Mouse (Mus musculus) G1E (cell line): ENCODE results near the gene Fam169b. TPM values are rescaled to one million over a fixed set of nuclear protein-coding genes. Genes with fewer than 3 reads are reported as not detected.

Source experiments
- ATAC-seq: 2 replicates; pipeline ENCODE4 v1.8.0; 2016; ENCODE audit warnings: mild to moderate bottlenecking; ENCODE audit not compliant: insufficient number of reproducible peaks, poor library complexity, low FRiP score, severe bottlenecking; ENCODE audit errors: extremely low read depth
- DNase-seq: peaks from one replicate; pipeline ENCODE4 v3.0.0; 2012; ENCODE audit warnings: low spot score
- H3K27me3 ChIP-seq: 2 replicates; pipeline ENCODE4 v1.6.1; 2012; ENCODE audit warnings: mild to moderate bottlenecking, low read length, inconsistent platforms; ENCODE audit not compliant: insufficient read depth
- H3K36me3 ChIP-seq: replicated peaks from 2 replicates; pipeline ENCODE3; 2012; ENCODE audit warnings: mild to moderate bottlenecking, inconsistent platforms
- H3K4me1 ChIP-seq: 2 replicates; pipeline ENCODE4 v1.6.1; 2012; ENCODE audit warnings: low read depth, low read length, inconsistent platforms, mixed read lengths; ENCODE audit not compliant: insufficient read depth
- H3K4me3 ChIP-seq: 2 replicates; pipeline ENCODE4 v1.5.1; 2012; ENCODE audit warnings: low read depth, mild to moderate bottlenecking, inconsistent platforms, low read length, moderate library complexity, mixed read lengths
- H3K9me3 ChIP-seq: replicated peaks from 2 replicates; pipeline ENCODE4 v1.6.1; 2012; ENCODE audit warnings: inconsistent platforms
- CTCF ChIP-seq: IDR thresholded peaks from 2 replicates; pipeline ENCODE4 v1.5.1; 2012; ENCODE audit warnings: low read depth, low read length, inconsistent platforms, mixed read lengths
- GATA1 ChIP-seq: IDR thresholded peaks from 2 replicates; pipeline ENCODE4 v1.6.1; 2012; ENCODE audit warnings: borderline replicate concordance, low read length, inconsistent platforms, mixed read lengths
- GATA2 ChIP-seq: IDR thresholded peaks from 2 replicates; pipeline ENCODE4 v1.6.1; 2012; ENCODE audit warnings: low read depth, low read length, inconsistent platforms, borderline replicate concordance
- POLR2AphosphoS5 ChIP-seq: IDR thresholded peaks from 2 replicates; pipeline ENCODE4 v1.6.1; 2012; ENCODE audit warnings: low read depth, low read length, inconsistent platforms; ENCODE audit not compliant: insufficient replicate concordance
- TAL1 ChIP-seq: conservative IDR thresholded peaks from 2 replicates; pipeline ENCODE4 v1.6.1; 2012; ENCODE audit warnings: low read depth, low read length, inconsistent platforms, mixed read lengths
- polyA plus RNA-seq: library from polyadenylated mRNA; stranded (reverse); fragments of >175 nt; gene quantifications from 2 replicates; pipeline ENCODE4 v1.2.3, GENCODE M21; 2012
- total RNA-seq, 2 experiments: library from RNA; stranded (forward) in 1 of 2; stranded (reverse) in 1 of 2; fragments of 200-1000 nt in 1 of 2; fragments of >200 nt in 1 of 2; fragmentation: Nextera tagmentation in 1 of 2; gene quantifications; 2 replicates each; pipeline ENCODE4 v1.2.3; 2014 to 2017

Gene Fam169b
- total and polyA plus RNA-seq, 3 experiments, result 0.16 TPM; not detected in 2

- no peak for DNase-seq
- no peak for ATAC-seq
- no peaks in the 10 kb centered on the region for H3K36me3 ChIP-seq
These were observed 108.5 kb downstream of the Fam169b start for GRCm38 (mm10) chr7:68382187-68382586.

DNA sequence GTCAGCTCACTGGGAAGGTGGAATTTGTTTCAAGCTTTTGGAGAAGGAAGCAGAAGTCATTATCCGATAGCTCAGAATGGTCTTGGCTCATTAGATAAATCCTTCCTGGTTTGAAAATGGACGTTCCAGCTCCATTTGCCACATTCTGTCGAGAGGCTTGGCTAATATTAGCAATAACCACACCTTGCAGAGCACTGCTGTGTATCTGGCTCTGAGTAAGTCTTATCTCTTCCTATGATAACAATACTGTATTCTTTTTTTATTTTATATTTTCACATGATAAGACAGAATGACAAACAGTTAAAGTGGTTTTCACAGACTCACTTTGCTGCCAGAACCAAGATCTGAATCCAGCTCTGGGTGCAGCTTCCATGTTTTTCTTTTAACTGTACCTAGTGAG is 113.1 kb downstream of the Fam169b start:
- DNase-seq (no peak), ATAC-seq (no peak)
- Histone ChIP-seq H3K36me3 (no peaks in the 10 kb centered on the region), H3K4me3 (no peak overlapping the region), H3K4me1 (no peaks in the 10 kb centered on the region), H3K9me3 (peaks cover 40% of the 10 kb centered on the region), H3K27me3 (no peaks in the 10 kb centered on the region)
- TF ChIP-seq GATA1, result no peak
- no peak for TF ChIP-seq TAL1
- no peak for TF ChIP-seq CTCF
- TF ChIP-seq GATA2, result no peak
- no peak for TF ChIP-seq POLR2AphosphoS5

More at GRCm38 (mm10) chr7:68382187-68382586, 108.5 kb downstream of the Fam169b start:
- no peak for TF ChIP-seq TAL1
- no peak for TF ChIP-seq POLR2AphosphoS5
- TF ChIP-seq CTCF, result no peak
- no peak for TF ChIP-seq GATA1
- no peak for TF ChIP-seq GATA2
- Histone ChIP-seq H3K4me3 (no peak overlapping the region), H3K27me3 (no peaks in the 10 kb centered on the region), H3K4me1 (no peaks in the 10 kb centered on the region), H3K9me3 (peaks cover 39% of the 10 kb centered on the region)

GRCm38 (mm10) chr7:68395707-68396333 is 122.2 kb downstream of the Fam169b start:
- Histone ChIP-seq H3K4me3 (no peak overlapping the region), H3K4me1 (no peaks in the 10 kb centered on the region), H3K27me3 (no peaks in the 10 kb centered on the region), H3K9me3 (peaks cover 20% of the 10 kb centered on the region), H3K36me3 (no peaks in the 10 kb centered on the region)
- no peak for DNase-seq
- TF ChIP-seq GATA1 (no peak), GATA2 (no peak), POLR2AphosphoS5 (no peak), TAL1 (no peak), CTCF (no peak)
- ATAC-seq, result no peak

- ATAC-seq, result no peak
- H3K27me3 ChIP-seq, result no peaks in the 10 kb centered on the region
These were observed 126.9 kb downstream of the Fam169b start for GRCm38 (mm10) chr7:68400516-68400915.

GRCm38 (mm10) chr7:68408611-68409010 is 135.0 kb downstream of the Fam169b start:
- ATAC-seq (no peak), DNase-seq (no peak)
- no peaks in the 10 kb centered on the region for H3K4me1 ChIP-seq
- H3K4me3 ChIP-seq, result no peak overlapping the region
- H3K36me3 ChIP-seq, result no peaks in the 10 kb centered on the region
- H3K27me3 ChIP-seq, result no peaks in the 10 kb centered on the region
- H3K9me3 ChIP-seq, result peaks cover 25% of the 10 kb centered on the region
- TF ChIP-seq TAL1 (no peak), GATA1 (no peak), CTCF (no peak), POLR2AphosphoS5 (no peak), GATA2 (no peak)

More at GRCm38 (mm10) chr7:68400516-68400915, 126.9 kb downstream of the Fam169b start:
- no peak overlapping the region for H3K4me3 ChIP-seq
- no peaks in the 10 kb centered on the region for H3K4me1 ChIP-seq
- peaks cover 30% of the 10 kb centered on the region for H3K9me3 ChIP-seq
- H3K36me3 ChIP-seq, result no peaks in the 10 kb centered on the region
- DNase-seq, result no peak
- TF ChIP-seq POLR2AphosphoS5, result no peak
- no peak for TF ChIP-seq GATA1

Other genes with a start within 250 kb of the Fam169b start
- not detected in 2 replicates for gene Pgpep1l, start 9.6 kb upstream of the Fam169b start, total RNA-seq (2014; fragmentation: Nextera tagmentation)
- 0.29 TPM in 1 of 2 replicates, not detected in the other for gene Pgpep1l, start 9.6 kb upstream of the Fam169b start, total RNA-seq (2017)
- 0.18 and 0.47 TPM in 2 replicates for gene Pgpep1l, start 9.6 kb upstream of the Fam169b start, polyA plus RNA-seq